Mouse (Mus musculus): ENCODE measurements at regions not wholly inside any gene's neighbourhood (a gene's known extent, or its start where the extent isn't known, plus 50 kb on each side); places are given as distances from the start of the nearest gene placed in this dataset.

Small RNA genes lying in the stretch of these regions (microRNA-seq; reads per million reads assigned to microRNA genes)
- 0 reads per million in 2 experiments for gene Gm24933
